Mouse (Mus musculus): ENCODE results near the gene Zfp184. TPM values are rescaled to one million over a fixed set of nuclear protein-coding genes. Genes with fewer than 3 reads are reported as not detected.

Zfp184 gene
- total and polyA plus RNA-seq, 3 experiments, result 0.42 to 1.0 TPM; not detected in 1

DNA sequence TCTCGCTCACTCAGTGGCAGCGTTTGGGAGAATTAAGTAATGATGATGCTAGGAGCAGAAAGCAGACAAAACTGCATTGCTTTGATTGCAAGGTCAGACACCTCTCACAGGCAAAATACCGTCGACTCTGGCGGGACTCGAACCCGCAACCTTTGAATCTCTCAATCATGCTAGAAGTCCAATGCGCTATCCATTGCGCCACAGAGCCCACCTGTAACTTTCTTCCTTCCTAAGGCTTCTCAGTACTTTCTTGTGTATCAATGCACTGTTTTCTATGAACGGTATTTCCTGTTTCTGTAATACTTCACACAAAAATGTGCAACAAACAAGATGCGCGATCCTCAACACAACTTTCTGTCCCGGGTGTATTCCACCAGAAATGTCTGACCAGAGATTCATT lies 27.9 kb upstream of the Zfp184 start:
- no peak overlapping the region for H3K27ac ChIP-seq (ENCODE audit: control insufficient read depth, low read depth, low read length)
- H3K4me3 ChIP-seq (ENCODE audit: control insufficient read depth in 1 of 2, insufficient read depth in 1 of 2, low read depth in 2 of 2, low read length in 2 of 2), result peak overlapping the region; percentile 1 to 84; a peak in 3 of 4 replicates
- H3K4me1 ChIP-seq (ENCODE audit: control insufficient read depth in 1 of 2, insufficient read depth in 2 of 2, low read length in 2 of 2), result peaks cover 0 to 6% of the 10 kb centered on the region in 2 experiments; a peak in 2 of 4 replicates
- H3K79me2 ChIP-seq (ENCODE audit: control insufficient read depth, insufficient read depth, low read length, poor library complexity), result no peaks in the 10 kb centered on the region
- DNase-seq (ENCODE audit: low read depth, low spot score), result peak; percentile 90
- peaks cover 0 to 14% of the 10 kb centered on the region in 2 experiments; a peak in 2 of 4 replicates for H3K36me3 ChIP-seq (ENCODE audit: control insufficient read depth in 1 of 2, insufficient read depth in 2 of 2, low read length in 2 of 2)
- 0 out of 2 replicates have a peak overlapping the region, but pooled peaks have one; percentile 25 for H3K9ac ChIP-seq (ENCODE audit: control insufficient read depth, low read depth, low read length, poor library complexity, severe bottlenecking)
- H3K27me3 ChIP-seq (ENCODE audit: control insufficient read depth in 1 of 2, insufficient read depth in 2 of 2, low read length in 2 of 2), result no peaks in the 10 kb centered on the region
- no peaks in the 10 kb centered on the region for H3K9me3 ChIP-seq (replicated peaks; ENCODE audit: insufficient read depth, low read length)
- TF ChIP-seq SIN3A (IDR thresholded peaks at IDR 0.05; ENCODE audit: low read length) (no peak), KAT2A (conservative IDR thresholded peaks at IDR 0.05; ENCODE audit: low read depth, low read length) (no peak), MAFK (IDR thresholded peaks at IDR 0.05; ENCODE audit: borderline replicate concordance, low read depth, low read length) (no peak), TBP (IDR thresholded peaks at IDR 0.05; ENCODE audit: low read depth, low read length) (peak; percentile 100), USF1 (IDR thresholded peaks at IDR 0.05; ENCODE audit: low read depth, low read length) (no peak), CHD2 (IDR thresholded peaks at IDR 0.05; ENCODE audit: low read length) (no peak), RCOR1 (IDR thresholded peaks at IDR 0.05; ENCODE audit: low read depth, low read length) (no peak), GATA1 (IDR thresholded peaks at IDR 0.05; ENCODE audit: low read depth, low read length) (peak; percentile 34; the same call in 1 of the 2 replicates), MEF2A (IDR thresholded peaks at IDR 0.05; ENCODE audit: extremely low read depth, insufficient replicate concordance, low read depth, low read length, poor library complexity, severe bottlenecking) (no peak), ZMIZ1 (IDR thresholded peaks at IDR 0.05; ENCODE audit: low read depth, low read length) (no peak)

DNA sequence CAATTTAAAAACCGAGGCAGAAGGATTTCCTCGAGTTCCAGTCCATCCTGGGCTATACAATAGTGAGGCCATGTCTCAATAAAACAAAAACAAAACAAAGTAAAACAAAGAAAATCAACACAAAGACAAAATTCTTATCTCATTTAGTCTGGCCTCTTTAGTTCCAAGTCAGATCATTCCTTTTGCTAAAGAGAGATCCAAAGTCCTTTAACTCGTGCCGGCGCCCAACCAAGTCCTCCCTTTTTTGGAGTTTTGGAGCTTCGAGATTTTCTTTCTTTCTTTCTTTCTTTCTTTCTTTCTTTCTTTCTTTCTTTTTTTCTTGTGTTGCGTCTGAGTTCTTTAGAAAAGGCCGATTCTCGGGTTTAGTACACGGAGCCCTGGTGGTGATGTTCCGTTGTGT lies 27.4 kb upstream of the Zfp184 start:
- Histone ChIP-seq H3K27ac (ENCODE audit: control insufficient read depth, low read depth, low read length) (no peak overlapping the region), H3K9me3 (replicated peaks; ENCODE audit: insufficient read depth, low read length) (no peaks in the 10 kb centered on the region), H3K79me2 (ENCODE audit: control insufficient read depth, insufficient read depth, low read length, poor library complexity) (no peaks in the 10 kb centered on the region), H3K4me3 (ENCODE audit: control insufficient read depth in 1 of 2, insufficient read depth in 1 of 2, low read depth in 2 of 2, low read length in 2 of 2) (peak overlapping the region; percentile 1 to 84; a peak in 3 of 4 replicates), H3K36me3 (ENCODE audit: control insufficient read depth in 1 of 2, insufficient read depth in 2 of 2, low read length in 2 of 2) (peaks cover 0 to 14% of the 10 kb centered on the region in 2 experiments; a peak in 2 of 4 replicates), H3K4me1 (ENCODE audit: control insufficient read depth in 1 of 2, insufficient read depth in 2 of 2, low read length in 2 of 2) (peaks cover 0 to 6% of the 10 kb centered on the region in 2 experiments; a peak in 2 of 4 replicates), H3K27me3 (ENCODE audit: control insufficient read depth in 1 of 2, insufficient read depth in 2 of 2, low read length in 2 of 2) (no peaks in the 10 kb centered on the region), H3K9ac (ENCODE audit: control insufficient read depth, low read depth, low read length, poor library complexity, severe bottlenecking) (peak overlapping the region; percentile 45; the same call in 1 of the 2 replicates)
- TF ChIP-seq EP300 (IDR thresholded peaks at IDR 0.05; ENCODE audit: low read depth in 1 of 2, low read length in 2 of 2), result no peak
- DNase-seq (ENCODE audit: low read depth, low spot score), result no peak

GRCm38 (mm10) chr13:21917992-21918391 lies 26.9 kb upstream of the Zfp184 start:
- Histone ChIP-seq H3K9ac (ENCODE audit: control insufficient read depth, low read depth, low read length, poor library complexity, severe bottlenecking) (peak overlapping the region; percentile 58), H3K9me3 (replicated peaks; ENCODE audit: insufficient read depth, low read length) (no peaks in the 10 kb centered on the region), H3K4me3 (ENCODE audit: control insufficient read depth in 1 of 2, insufficient read depth in 1 of 2, low read depth in 2 of 2, low read length in 2 of 2) (peak overlapping the region; percentile 44 to 84), H3K27me3 (ENCODE audit: control insufficient read depth in 1 of 2, insufficient read depth in 2 of 2, low read length in 2 of 2) (no peaks in the 10 kb centered on the region), H3K79me2 (ENCODE audit: control insufficient read depth, insufficient read depth, low read length, poor library complexity) (no peaks in the 10 kb centered on the region), H3K27ac (ENCODE audit: control insufficient read depth, low read depth, low read length) (no peak overlapping the region), H3K4me1 (ENCODE audit: control insufficient read depth in 1 of 2, insufficient read depth in 2 of 2, low read length in 2 of 2) (peaks cover 0 to 6% of the 10 kb centered on the region in 2 experiments; a peak in 2 of 4 replicates), H3K36me3 (ENCODE audit: control insufficient read depth in 1 of 2, insufficient read depth in 2 of 2, low read length in 2 of 2) (peaks cover 0 to 14% of the 10 kb centered on the region in 2 experiments; a peak in 2 of 4 replicates)
- no peak for DNase-seq (ENCODE audit: low read depth, low spot score)
- TF ChIP-seq MAZ (IDR thresholded peaks at IDR 0.05; ENCODE audit: low read depth, low read length), result no peak
- no peak for TF ChIP-seq MEF2A (IDR thresholded peaks at IDR 0.05; ENCODE audit: extremely low read depth, insufficient replicate concordance, low read depth, low read length, poor library complexity, severe bottlenecking)
- TF ChIP-seq POLR2AphosphoS2 (IDR thresholded peaks at IDR 0.05; ENCODE audit: low read length), result no peak
- no peak for TF ChIP-seq ETS1 (IDR thresholded peaks at IDR 0.05; ENCODE audit: low read depth, low read length)
- TF ChIP-seq POLR2AphosphoS5 (IDR thresholded peaks at IDR 0.05; ENCODE audit: borderline replicate concordance, low read depth, low read length), result no peak
- no peak for TF ChIP-seq ELF1 (IDR thresholded peaks at IDR 0.05; ENCODE audit: low read depth, low read length)
- no peak for TF ChIP-seq TCF12 (IDR thresholded peaks at IDR 0.05; ENCODE audit: low read depth, low read length)
- no peak for TF ChIP-seq SIN3A (IDR thresholded peaks at IDR 0.05; ENCODE audit: low read length)
- no peak for TF ChIP-seq EP300 (IDR thresholded peaks at IDR 0.05; ENCODE audit: low read depth in 1 of 2, low read length in 2 of 2)
- no peak for TF ChIP-seq JUND (IDR thresholded peaks at IDR 0.05; ENCODE audit: low read depth, low read length)
- TF ChIP-seq MYC (IDR thresholded peaks at IDR 0.05; ENCODE audit: low read depth, low read length), result no peak
- TF ChIP-seq TBP (IDR thresholded peaks at IDR 0.05; ENCODE audit: low read depth, low read length), result no peak
- TF ChIP-seq ZC3H11A (IDR thresholded peaks at IDR 0.05; ENCODE audit: low read depth, low read length), result no peak
- TF ChIP-seq ZKSCAN1 (IDR thresholded peaks at IDR 0.05; ENCODE audit: low read depth, low read length), result no peak
- TF ChIP-seq E2F4 (IDR thresholded peaks at IDR 0.05; ENCODE audit: borderline replicate concordance, low read depth, low read length), result no peak
- no peak for TF ChIP-seq MAFK (IDR thresholded peaks at IDR 0.05; ENCODE audit: borderline replicate concordance, low read depth, low read length)
